8 mouse cellular contexts compared by ENCODE assay signal in genomic region chr10:91122646-91123045, GRCm38 (mm10). TPM values are rescaled to one million over a fixed set of nuclear protein-coding genes. Genes with fewer than 3 reads are reported as not detected.
A peak's percentile ranks its signal among the peaks of the same experiment; 100 is the strongest.
DNase-seq lines count a peak whose midpoint lies in the region; ATAC-seq lines count a peak whose summit lies in the region.

No protein-coding gene starts in this region.

- peak overlapping the region; percentile 55 for H3K4me2 ChIP-seq in kidney, embryonic 14.5 days (replicated peaks; ENCODE audit: low read depth, low read length)
- peak overlapping the region; percentile 96 for H3K4me2 ChIP-seq in hindbrain, embryonic 14.5 days (replicated peaks)
- peak overlapping the region; percentile 71 for H3K4me2 ChIP-seq in midbrain, embryonic 15.5 days

- 25% methylated on average over 6 of the region's 6 CpGs for WGBS in kidney, embryonic 14.5 days
- 36% methylated on average over 6 of the region's 6 CpGs for WGBS in hindbrain, embryonic 14.5 days
- WGBS in midbrain, embryonic 15.5 days = 44% methylated on average over 6 of the region's 6 CpGs

- no peak for ATAC-seq in kidney, embryonic 14.5 days (ENCODE audit: low FRiP score, low TSS enrichment)
- no peak for ATAC-seq in hindbrain, embryonic 14.5 days (ENCODE audit: low FRiP score)
- no peak for ATAC-seq in midbrain, embryonic 15.5 days (replicated peaks)
- no peak for ATAC-seq in megakaryocyte progenitor cell, adult 5-6 weeks (replicated peaks; ENCODE audit: poor library complexity)

- no peaks in the 10 kb centered on the region for H3K27me3 ChIP-seq in kidney, embryonic 14.5 days (ENCODE audit: control insufficient read depth, insufficient read depth, low read length)
- H3K27me3 ChIP-seq in hindbrain, embryonic 14.5 days (ENCODE audit: control insufficient read depth, insufficient read depth, low read length) = no peaks in the 10 kb centered on the region
- H3K27me3 ChIP-seq in midbrain, embryonic 15.5 days (replicated peaks) = no peaks in the 10 kb centered on the region

- H3K9me3 ChIP-seq in kidney, embryonic 14.5 days (ENCODE audit: control insufficient read depth, low read length) = no peaks in the 10 kb centered on the region
- H3K9me3 ChIP-seq in hindbrain, embryonic 14.5 days (ENCODE audit: control insufficient read depth, low read length) = no peaks in the 10 kb centered on the region
- no peaks in the 10 kb centered on the region for H3K9me3 ChIP-seq in midbrain, embryonic 15.5 days

- peaks cover 46% of the 10 kb centered on the region for H3K36me3 ChIP-seq in kidney, embryonic 14.5 days (ENCODE audit: control insufficient read depth, insufficient read depth, low read length)
- peaks cover 43% of the 10 kb centered on the region for H3K36me3 ChIP-seq in hindbrain, embryonic 14.5 days (replicated peaks; ENCODE audit: control insufficient read depth, insufficient read depth)
- peaks cover 18% of the 10 kb centered on the region for H3K36me3 ChIP-seq in midbrain, embryonic 15.5 days (replicated peaks)

- H3K4me3 ChIP-seq in kidney, embryonic 14.5 days (ENCODE audit: low read length) = peak overlapping the region; percentile 100
- peak overlapping the region; percentile 100 for H3K4me3 ChIP-seq in hindbrain, embryonic 14.5 days (replicated peaks; ENCODE audit: low read length)
- peak overlapping the region; percentile 82 for H3K4me3 ChIP-seq in midbrain, embryonic 15.5 days

- no peak for DNase-seq in kidney, postnatal 4 days
- DNase-seq in MN1 (ENCODE audit: low spot score) = peak; percentile 19
- DNase-seq in hindbrain, embryonic 14.5 days (ENCODE audit: low spot score) = no peak
- no peak for DNase-seq in frontal cortex, postnatal 25 days (ENCODE audit: low spot score in 2 of 2)
- DNase-seq in spleen, postnatal 10 days (ENCODE audit: low spot score in 2 of 2) = no peak

- H3K27ac ChIP-seq in kidney, embryonic 14.5 days (ENCODE audit: low read depth, low read length) = no peak overlapping the region
- H3K27ac ChIP-seq in hindbrain, embryonic 14.5 days = no peak overlapping the region
- no peak overlapping the region for H3K27ac ChIP-seq in midbrain, embryonic 15.5 days

- H3K9ac ChIP-seq in kidney, embryonic 14.5 days (ENCODE audit: low read depth, low read length) = peak overlapping the region; percentile 98
- peak overlapping the region; percentile 100 for H3K9ac ChIP-seq in hindbrain, embryonic 14.5 days
- H3K9ac ChIP-seq in midbrain, embryonic 15.5 days = peak overlapping the region; percentile 96

- peaks cover 14% of the 10 kb centered on the region for H3K4me1 ChIP-seq in kidney, embryonic 14.5 days (ENCODE audit: control insufficient read depth, insufficient read depth, low read length)
- peaks cover 15% of the 10 kb centered on the region for H3K4me1 ChIP-seq in hindbrain, embryonic 14.5 days (replicated peaks; ENCODE audit: control insufficient read depth, insufficient read depth, low read length)
- H3K4me1 ChIP-seq in midbrain, embryonic 15.5 days = peaks cover 23% of the 10 kb centered on the region

RNA-seq across cellular contexts. Expression of gene Slc25a3, which starts 1.2 kb away (rescaled TPM):
- polyA plus RNA-seq in kidney, embryonic 14.5 days (2014; fragmentation: Nextera tagmentation; extraction: Ambion mirVana) = 544 and 625 TPM in 2 replicates
- polyA plus RNA-seq in hindbrain, embryonic 14.5 days (2014; fragmentation: Nextera tagmentation; extraction: Ambion mirVana) = 626 and 634 TPM in 2 replicates
- 542 and 550 TPM in 2 replicates for polyA plus RNA-seq in midbrain, embryonic 15.5 days (2015; fragmentation: Nextera tagmentation; extraction: Ambion mirVana)
- total RNA-seq in megakaryocyte progenitor cell, adult 5-6 weeks (2015) = 664 and 680 TPM in 2 replicates
- 231 and 244 TPM in 2 replicates for total RNA-seq in megakaryocyte progenitor cell, adult 5-6 weeks (2017)

RNA-seq across cellular contexts. Expression of gene Ikbip, which starts 39.9 kb away (rescaled TPM):
- 37.9 and 39.6 TPM in 2 replicates for polyA plus RNA-seq in kidney, embryonic 14.5 days (2014; fragmentation: Nextera tagmentation; extraction: Ambion mirVana)
- polyA plus RNA-seq in hindbrain, embryonic 14.5 days (2014; fragmentation: Nextera tagmentation; extraction: Ambion mirVana) = 19.8 and 20.4 TPM in 2 replicates
- 17.6 and 17.7 TPM in 2 replicates for polyA plus RNA-seq in midbrain, embryonic 15.5 days (2015; fragmentation: Nextera tagmentation; extraction: Ambion mirVana)
- 17.1 TPM in 2 replicates for total RNA-seq in megakaryocyte progenitor cell, adult 5-6 weeks (2015)
- total RNA-seq in megakaryocyte progenitor cell, adult 5-6 weeks (2017) = 23.1 and 26.9 TPM in 2 replicates

RNA-seq across cellular contexts. Expression of gene Apaf1, which starts 40.1 kb away (rescaled TPM):
- 17.8 and 26.2 TPM in 2 replicates for polyA plus RNA-seq in kidney, embryonic 14.5 days (2014; fragmentation: Nextera tagmentation; extraction: Ambion mirVana)
- 22.2 and 22.7 TPM in 2 replicates for polyA plus RNA-seq in hindbrain, embryonic 14.5 days (2014; fragmentation: Nextera tagmentation; extraction: Ambion mirVana)
- polyA plus RNA-seq in midbrain, embryonic 15.5 days (2015; fragmentation: Nextera tagmentation; extraction: Ambion mirVana) = 21.4 and 24.7 TPM in 2 replicates
- total RNA-seq in megakaryocyte progenitor cell, adult 5-6 weeks (2015) = 68.3 and 71.6 TPM in 2 replicates
- total RNA-seq in megakaryocyte progenitor cell, adult 5-6 weeks (2017) = 35.0 and 40.7 TPM in 2 replicates

RNA-seq across cellular contexts. Expression of gene Tmpo, which starts 58.5 kb away (rescaled TPM):
- polyA plus RNA-seq in kidney, embryonic 14.5 days (2014; fragmentation: Nextera tagmentation; extraction: Ambion mirVana) = 293 and 328 TPM in 2 replicates
- 111 and 115 TPM in 2 replicates for polyA plus RNA-seq in hindbrain, embryonic 14.5 days (2014; fragmentation: Nextera tagmentation; extraction: Ambion mirVana)
- 106 and 110 TPM in 2 replicates for polyA plus RNA-seq in midbrain, embryonic 15.5 days (2015; fragmentation: Nextera tagmentation; extraction: Ambion mirVana)
- 266 and 302 TPM in 2 replicates for total RNA-seq in megakaryocyte progenitor cell, adult 5-6 weeks (2015)
- total RNA-seq in megakaryocyte progenitor cell, adult 5-6 weeks (2017) = 461 and 467 TPM in 2 replicates
